Mouse (Mus musculus) right cerebral cortex, postnatal 10 days (tissue): Measurements from ENCODE around the gene Mast3.

Experiments used
- DNase-seq, 2 experiments: peaks; one replicate each; pipeline ENCODE4 v3.0.0; 2021; ENCODE audit warnings: low spot score in 2 of 2

Gene Mast3

DNA sequence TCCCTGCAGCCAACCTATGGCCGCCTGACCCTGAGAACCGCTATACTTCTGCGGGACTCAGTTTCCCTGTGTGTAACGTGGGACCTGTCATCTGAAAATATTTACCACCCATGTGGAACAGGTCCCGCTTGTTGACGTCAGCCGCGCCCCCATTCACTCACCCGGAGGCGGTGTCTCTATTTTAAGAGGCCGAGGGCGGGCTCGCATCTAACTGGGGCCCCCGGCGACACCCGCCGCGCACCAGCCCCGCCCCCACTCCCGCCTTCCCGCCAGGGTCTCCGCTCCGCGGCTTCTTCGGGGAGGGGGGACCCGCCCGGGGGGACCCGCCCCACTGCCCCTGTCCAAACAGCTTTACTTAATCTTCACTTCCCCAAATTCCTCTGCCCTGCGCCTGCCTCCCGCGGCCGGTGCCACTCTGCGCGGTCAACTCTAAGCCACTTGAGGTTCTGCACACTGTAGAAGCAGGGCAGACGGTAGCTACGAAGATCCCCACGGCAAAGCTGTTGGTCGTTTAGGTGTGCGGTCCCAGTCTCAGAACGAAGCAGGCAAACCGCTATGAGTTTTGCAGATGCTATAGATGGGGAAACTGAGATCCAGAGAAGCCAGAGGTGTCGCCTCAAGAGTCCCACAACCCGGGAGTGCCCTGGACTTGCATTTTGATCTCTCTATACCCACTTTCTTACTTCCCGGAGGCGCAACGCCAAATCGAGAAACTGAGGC, 933 bp downstream of the Mast3 start:
- peak; percentile 63 to 76 for DNase-seq

DNA sequence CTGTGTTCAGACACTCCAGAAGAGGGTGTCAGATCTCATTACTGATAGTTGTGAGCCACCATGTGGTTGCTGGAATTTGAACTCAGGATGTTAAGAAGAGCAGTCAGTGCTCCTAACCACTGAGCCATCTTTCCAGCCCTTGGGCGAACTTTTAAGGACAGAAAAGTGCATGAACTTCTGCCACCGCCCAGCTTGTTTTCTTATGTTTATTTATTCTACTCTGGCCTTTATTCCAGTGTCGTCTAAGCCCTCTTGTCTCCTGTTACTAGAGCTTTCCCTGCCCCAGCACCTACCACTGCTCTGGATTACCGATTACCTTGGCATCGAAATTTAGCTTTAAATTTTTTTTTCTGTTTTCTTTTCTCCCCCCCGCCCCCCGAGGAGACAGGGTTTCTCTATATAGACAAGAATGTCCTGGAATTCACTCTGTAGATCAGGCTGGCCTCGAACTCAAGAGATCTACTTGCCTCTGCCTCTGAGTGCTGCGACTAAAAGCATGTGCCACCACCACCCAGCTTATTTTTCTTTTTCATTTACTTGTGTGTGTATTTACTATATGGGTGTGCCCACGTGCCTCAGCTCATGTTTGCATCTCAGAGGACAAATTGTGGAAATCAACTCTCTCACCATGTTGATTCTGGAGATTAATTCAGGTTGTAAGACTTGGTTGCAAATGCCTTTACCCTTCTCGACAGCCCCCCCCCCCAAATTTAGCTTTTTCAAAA, 1.9 kb downstream of the Mast3 start:
- DNase-seq, result no peak

DNA sequence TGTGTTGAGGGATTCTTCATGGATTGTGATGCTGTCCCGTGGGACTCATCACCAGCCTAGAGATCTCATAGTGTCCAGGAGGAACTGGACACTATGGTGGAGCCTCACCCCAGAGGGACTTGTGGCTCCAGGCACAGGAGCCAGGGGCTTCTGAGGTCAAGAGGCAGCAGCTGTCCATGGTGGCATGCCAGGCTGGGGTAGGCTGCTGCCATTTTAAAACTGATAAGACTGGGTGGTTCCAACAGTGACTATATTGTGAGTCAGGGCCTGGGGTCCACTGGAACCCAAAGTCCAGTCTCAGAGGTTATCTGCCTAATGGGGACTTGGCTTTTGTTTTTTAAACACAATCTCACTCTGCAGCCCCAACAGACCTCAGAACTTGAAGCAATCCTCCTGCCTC, 3.0 kb downstream of the Mast3 start:
- DNase-seq, result no peak

DNA sequence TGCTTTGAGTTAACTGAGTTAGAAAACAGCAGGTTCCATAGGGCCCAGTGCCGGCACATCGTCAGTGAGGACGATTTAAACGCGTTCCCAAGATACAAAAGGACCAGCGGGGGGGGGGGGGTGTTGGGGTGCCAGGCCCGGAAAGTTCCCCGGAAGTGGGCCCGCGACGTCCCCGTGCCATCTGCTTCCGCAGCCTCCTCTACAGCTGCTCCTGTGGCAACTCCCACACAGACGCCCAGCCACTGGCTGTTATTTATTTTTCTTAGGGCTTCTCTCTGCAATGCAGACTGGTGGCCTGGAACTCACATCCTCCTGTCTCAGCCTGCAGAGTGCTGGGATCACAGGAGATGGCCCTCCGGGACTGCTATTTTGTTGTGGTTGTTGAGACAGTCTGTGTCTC, 3.7 kb downstream of the Mast3 start:
- DNase-seq, result peak; percentile 68 to 81

DNA sequence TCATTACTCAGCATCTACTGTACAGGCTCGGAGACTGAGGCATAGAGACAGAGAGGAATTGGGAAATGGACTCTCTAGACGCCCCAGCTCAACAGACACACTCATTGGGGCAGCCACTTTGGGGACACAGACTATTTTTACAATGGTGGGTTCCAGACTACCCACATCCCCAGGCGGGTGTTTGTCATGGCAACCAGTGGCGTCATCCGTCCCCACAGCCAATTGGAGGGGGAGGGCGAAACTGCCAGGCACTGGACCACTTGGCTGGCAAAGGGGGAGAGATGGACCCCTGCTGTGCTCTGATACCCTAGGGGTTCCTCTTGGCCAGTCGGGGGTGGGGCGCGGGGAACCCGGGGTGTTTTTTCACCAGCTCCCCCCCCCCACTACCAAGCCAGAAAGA, 4.2 kb downstream of the Mast3 start:
- DNase-seq, result peak; percentile 79 to 85

DNA sequence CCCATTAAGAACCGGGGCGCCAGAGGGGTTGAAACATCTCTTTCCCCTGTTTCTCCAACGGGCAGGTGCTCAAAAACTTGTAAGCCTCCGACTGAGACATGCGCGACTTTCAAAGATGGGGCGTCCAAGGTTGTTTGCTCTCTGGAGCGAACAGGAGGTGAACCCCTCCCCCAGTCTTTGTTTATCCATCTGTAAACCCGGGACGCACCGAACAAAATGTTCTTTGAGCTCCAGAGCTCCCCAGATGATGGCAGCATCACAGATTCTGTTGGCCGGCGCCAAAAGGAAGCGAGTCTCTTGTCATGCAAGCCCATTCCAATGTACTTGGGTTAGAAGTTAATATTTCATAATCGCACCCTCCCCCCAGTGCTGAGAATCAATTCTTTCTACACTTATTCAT, 6.6 kb downstream of the Mast3 start:
- DNase-seq, result peak in 1 of 2 experiments; percentile 70

DNA sequence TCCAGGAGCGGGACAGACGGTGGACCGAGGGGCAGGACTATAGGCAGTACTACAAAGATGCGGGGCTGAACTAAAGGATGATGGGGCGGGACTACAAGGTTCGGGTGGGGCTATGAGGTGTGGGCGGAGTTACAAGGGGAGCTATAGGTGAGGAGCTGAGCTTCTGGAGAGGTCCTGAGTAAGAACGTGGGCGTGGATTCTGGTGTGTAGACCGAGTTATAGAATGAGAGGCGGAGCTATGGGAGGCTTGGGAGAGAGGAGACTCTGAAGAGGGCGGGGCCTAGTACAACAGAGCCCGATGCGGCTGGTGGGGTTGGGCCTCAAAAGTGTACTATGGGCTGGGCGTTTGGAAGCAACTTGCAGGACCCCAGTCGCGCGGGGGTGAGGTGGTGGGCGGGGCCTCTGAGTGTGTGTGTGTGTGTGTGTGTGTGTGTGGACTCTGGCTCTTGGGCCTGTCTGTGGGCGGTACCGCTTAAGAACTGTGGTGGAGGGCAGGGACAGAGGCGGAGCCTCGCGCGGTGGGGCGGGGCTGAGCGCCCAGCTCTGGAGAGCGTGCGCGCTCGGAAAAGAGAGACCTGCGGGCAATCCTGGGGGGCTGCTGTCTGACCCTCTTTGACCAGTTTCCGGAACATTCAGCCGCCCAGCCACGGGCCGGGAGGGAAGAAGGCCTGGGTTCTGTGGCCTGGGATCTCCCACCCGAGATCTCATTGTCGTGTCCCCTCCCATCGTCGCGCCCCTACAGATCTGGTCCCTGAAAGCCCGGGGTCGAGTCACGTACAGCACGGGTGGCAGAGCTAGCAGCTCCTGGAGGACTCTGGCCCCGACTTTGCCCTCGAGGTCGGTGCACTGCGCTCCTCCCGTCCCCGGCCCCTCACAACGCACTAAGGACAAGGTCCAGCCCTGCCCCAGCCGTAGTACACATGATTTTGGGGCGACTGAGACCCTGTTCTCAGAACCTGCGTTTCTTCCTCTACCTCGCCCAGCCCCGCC, 7.5 kb downstream of the Mast3 start:
- peak; percentile 94 to 96 for DNase-seq

DNA sequence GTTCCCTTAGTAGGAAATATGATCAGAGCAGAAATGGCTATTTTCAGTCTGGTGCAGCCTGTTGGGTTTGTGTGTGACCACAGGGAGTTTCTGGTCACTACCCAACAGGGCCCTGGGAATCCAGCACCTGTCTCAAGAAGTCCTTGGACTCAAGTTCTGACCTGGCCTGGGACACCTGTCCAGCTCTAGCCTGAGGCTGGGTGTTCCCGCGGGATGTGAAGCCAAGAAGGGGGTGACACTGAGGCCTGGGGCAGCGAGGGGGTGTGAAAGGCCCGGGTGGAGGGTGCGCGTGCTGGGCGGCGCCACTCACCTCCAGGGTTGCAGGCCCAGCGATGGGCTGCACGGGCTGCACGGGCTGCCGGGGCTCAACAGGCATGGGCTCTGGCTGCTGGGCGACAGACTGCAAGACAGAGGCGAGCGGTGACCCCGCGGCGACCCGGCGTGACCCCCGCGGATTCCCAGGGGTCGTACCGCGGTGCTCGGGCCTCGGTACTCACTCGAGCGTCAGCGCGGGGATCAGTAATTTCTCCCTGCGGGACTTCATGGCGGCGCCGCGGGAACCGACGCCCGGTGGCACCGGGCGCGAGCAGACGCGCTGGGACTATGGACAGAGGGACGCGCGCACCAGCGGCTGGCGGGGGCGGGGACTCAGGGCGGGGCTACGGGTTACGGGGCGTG, 8.3 kb downstream of the Mast3 start:
- DNase-seq, result no peak

DNA sequence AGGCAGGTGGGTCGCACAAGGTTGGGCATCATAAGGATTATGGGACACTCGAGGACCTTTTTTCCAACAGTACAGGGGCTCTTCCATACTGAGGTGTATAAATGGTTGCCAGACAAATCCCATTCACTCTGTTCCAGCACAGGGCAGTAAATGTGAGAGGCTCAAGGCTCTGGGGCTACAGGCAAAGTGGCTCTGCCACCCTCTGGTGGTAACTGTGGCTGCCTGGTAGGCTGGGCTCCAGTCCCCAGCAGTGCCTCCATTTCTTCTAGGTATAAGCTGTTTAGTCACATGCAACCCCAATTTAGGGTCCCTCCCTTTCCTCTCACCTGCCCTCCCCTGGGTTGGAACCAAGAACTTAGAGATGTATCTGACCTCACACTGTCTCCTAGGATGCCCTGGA, 9.5 kb downstream of the Mast3 start:
- DNase-seq, result no peak

DNA sequence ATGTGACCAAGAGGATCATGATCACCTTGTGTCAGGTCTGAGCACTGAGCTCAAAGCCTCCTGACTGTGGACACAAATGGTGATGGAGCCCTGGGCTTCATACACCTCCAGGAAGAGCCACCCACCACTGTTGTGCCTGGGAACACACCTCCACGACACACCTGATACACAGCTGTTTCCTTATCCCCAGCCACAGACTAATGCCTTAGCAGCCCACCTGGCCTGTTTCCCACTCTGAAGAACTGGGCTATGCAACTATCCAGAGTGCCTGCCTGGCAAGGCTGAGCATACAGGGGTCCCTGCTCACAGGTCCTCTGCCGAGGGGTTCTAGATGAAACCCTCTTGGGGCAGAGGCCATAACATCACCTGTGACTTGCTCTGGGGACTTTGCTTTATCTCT, 10.6 kb downstream of the Mast3 start:
- DNase-seq, result peak in 1 of 2 experiments; percentile 42

DNA sequence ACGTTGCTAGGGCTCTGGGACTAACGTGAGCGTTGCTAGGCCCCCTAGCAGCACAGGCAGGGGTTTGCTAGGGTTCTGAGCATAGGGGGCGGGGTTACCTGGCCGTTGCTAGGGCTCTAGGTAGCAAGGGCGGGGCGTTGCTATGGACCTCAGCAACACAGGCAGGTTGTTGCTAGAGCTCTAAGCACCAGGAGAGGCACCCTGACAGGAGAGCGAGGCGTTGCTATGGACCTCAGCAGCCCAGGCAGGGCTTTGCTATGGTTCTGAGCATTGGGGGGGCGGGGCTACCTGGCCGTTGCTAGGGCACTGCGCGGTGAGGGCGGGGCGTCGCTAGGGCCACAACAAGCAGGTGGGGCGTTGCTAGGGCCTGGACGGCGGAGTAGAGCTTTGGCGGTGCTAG, 12.2 kb downstream of the Mast3 start:
- DNase-seq, result peak in 1 of 2 experiments; percentile 86

DNA sequence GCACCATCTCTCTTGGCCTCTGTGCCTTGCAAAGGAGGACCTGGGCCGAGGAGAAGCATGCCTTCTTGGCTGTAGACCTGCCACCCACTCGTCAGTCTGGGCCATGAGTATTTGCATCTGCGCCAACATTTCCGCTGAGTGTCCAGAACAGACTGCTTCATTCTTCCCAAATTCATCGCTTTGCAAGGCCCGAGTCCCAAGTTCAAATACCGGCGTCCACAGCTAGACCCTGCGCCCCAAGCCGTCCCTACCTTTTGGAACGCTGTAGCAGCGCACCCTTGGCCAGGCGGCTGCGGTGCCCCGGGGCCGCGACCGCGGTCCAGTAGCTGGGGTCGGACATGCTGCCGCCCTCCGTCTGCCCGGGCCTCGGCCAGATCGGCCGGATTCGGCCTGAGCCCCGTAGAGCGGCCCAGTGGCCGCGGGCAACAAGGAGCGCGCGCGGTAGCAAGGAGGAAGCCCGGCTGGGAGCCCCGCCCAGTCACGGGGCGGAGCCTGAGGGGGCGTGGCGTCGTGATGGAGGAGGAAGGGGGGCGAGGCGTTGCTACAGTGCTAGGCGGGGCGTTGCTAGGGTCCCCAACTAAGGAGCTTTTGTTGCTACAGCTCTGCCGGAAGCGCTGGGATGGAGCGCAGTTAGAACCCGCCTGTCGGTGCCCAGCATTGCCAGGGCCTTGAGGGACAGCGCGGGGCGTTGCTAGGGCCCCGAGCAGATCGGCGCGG, 12.7 kb downstream of the Mast3 start:
- DNase-seq, result peak; percentile 98

DNA sequence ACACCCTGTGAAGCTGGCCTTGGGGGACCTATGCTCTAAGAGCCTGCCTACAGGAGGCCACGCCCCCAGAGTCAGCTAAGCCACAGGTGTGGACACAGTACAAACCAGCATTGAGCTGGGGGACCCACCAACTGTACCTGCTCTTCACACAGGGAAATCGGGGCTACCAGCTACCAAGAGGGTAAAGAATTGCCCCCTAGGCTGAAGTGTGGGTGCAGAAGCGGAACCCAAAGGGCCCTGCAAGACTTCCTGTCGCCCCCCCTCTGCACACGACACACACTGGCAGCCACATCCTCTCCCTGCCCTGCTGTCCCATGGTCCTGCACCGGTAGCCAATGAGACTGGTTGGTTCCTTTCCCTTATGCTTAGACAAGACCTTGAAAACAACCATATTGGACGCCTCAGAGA, 13.6 kb downstream of the Mast3 start:
- no peak for DNase-seq

DNA sequence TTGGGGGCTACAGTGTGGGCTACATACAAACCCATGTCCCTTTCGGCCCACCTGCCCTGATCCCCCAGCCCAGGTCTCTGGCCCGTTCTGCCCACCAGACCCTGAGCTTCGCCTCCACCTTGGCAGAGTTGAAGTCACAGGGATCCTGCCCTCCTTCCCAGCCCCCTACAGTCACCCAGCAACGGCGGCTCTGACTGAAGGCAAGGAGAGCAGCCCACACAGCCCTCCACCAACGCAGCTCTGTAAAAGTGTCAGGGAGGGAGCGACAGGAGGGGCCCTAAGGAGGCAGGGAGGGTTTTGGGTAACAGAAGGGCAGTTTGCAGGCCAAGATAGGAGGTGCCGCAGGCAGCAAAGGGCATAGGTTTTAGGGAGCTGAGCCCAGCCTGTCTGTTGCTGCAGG, 14.0 kb downstream of the Mast3 start:
- no peak for DNase-seq

DNA sequence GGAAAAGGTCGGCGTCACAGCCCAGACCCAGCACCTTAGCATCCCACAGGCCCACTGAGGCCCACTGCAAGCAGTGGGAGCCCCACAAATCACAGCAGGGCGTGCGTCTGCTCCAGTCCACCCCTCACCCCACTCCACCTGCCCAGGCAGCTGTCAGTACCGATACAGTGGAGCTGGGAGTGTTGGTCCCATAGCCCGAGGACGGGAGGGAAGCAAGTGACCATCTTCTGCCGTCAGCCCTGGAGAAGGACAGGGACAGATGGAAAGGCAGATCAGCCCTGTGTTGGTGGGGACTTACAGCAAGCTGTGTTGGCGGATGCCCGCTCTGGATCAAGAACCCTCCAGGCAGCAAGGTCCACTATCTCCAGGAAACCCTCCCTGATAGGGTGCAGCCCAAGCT, 15.8 kb downstream of the Mast3 start:
- DNase-seq, result no peak

DNA sequence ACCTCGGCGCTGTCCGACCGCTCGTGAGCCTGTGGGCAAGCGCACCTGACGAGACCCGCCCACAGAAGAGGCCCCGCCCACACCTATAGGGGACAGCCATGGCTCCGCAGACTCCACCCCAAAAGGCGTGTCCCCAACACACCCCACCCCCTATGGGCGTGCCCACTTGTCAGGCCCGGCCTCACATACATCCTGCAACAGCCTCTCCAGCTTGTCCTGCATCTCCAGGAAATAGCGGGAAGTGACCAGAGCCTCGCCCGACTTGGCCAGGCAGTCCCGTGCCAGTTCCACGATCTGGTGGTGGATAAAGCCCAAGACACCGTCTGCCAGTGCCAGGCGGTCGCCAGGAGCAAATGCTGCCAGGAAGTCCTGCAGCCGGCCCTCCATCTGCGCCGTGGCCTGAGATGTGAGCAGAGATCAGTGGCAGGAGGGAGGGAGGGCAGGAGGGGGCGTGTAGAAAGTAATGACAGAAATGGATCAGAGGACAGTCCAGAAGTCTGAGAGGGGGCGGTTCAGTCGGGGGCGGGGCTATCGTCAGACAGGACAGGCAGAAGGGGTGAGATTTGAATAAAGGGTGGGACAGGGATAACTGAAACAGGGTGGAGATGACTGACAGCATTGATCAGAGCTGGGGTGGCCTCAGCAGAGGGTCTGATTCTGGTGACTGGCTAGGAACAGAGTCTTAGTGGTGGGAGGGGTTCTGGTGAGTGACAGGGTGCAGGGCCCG, 16.8 kb downstream of the Mast3 start:
- DNase-seq, result no peak

DNA sequence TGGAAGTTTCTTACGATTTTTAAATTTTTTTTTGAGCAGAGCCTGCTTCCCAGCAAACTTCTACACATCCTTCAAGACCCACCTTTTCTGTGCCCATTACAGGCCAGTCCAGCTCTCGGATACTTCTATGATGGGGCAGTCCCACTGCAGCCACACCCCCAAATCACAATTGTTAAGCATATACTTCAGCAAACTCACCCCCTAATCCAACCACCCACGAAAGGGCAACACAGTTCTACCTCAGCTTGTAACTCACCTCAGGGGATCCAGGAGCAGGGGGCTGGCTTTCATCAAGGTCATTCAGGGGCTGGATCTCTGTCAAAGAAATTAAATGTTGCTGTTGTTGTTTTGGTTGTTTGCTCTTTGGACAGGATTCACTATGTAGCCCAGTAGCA, 17.8 kb downstream of the Mast3 start:
- DNase-seq, result no peak

DNA sequence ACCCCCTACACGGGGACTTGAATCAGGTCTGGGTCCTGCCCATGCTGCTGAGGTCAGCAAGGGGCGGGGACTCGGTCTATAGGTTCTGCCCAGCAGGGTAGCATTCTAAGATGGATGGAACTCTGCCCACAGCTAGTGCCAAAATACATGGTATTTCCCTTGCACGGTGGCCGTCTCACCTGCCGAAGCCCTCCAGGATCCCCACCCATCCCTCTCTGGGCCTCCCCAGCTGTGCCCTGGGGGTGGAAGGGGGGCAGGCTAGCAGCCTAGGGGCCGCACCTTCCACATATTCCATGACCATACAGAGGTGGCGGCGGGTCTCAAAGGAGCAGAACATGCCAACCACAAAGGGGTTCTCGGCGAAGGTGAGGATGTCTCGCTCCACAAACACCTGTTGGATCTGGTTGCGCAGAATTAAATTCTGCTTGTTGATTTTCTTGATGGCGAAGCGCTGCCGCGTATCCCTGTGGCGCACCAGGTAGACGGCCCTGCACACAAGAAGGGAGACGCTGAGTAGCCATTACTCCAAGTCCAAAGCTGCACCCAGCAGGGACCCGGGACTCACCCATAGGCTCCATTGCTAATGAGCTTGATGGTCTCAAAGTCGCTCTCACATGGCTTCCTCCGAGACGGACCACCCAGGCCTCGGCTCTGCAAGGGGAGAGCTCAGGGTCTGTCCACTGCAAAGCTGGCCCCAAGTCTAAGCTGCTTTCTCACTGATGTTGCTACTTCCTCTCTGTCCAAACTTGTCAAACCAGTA, 18.4 kb downstream of the Mast3 start:
- DNase-seq, result no peak

DNA sequence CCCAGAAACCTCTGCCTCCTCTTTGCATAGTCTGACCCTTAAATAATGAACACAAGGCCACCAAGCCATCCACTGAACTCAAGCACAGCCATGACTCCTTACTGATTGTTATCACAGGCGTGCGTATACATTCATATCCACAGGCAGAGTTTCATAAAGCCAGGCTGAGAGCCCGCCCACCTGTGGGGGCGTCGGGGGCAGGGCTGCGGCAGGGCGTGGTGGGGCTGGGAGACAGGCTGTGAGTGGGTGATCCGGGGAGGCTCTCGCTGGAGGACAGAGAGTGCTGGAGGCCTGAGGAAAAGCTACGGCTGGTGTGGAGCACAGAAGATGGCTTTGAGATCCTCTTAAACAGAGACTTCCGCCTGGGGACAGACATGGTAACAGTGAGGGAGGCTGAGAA, 24.8 kb downstream of the Mast3 start:
- DNase-seq, result no peak
